Mouse (Mus musculus): ENCODE data around the gene Eed.
"Not testable (repeated sequence)": the region's sequence is repeated elsewhere in the genome, so short reads cannot be mapped to it uniquely, and the experiment has no call there.

Gene Eed

DNA sequence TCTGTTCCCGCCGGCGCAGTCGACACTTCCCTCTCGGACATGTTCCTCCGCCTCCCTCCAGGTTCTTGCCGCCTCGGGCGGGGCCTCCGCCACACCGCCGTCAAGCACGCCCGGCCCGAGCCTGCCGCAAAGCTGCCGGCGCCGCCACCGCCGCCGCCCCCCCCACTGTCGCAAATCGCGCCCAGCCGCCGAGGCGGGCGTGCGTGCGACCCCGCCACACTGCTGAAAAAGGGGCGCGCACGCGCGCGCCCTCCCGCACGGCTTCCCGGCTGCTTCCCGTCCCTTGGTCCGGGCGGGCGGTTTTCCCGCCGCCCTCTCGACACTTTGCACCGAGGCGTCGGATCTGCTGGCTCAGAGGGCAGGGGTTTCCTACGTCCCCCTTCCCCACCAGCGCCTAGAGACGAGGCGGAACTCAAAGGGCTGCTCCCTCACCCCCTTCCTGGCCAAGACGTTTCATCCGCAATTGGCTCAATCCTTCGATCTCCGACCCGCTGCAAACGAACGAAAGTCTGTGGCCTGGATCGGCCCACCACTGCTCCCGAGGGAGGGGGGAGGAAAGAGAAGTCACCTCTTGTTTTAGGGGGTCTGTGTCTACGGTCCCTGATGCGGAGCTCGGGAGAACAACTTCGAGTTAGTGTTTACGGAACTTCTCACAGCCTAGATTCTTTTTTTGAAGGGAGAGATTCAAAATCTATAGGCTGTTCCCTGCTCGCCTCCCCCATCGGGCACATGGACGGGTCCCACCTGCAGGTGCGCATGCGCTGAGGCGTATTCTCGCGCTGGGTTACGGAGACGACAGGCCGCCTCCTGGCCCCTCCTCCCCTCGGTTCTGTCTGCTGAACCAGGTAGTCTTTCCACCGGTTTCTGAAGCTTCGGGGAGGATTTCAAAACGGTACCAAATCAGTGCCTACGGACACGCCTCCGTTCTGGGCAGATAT is at the start of gene Eed:
Gene Eed (minus strand): TSS at position 499 of the 938 bp plus-strand sequence.
- peak; percentile 96 for DNase-seq (ENCODE audit: low spot score)

GRCm38 (mm10) chr7:90029548-90030485 is 49.0 kb upstream of the Eed start:
- peak; percentile 34 for DNase-seq (ENCODE audit: low spot score)

DNA sequence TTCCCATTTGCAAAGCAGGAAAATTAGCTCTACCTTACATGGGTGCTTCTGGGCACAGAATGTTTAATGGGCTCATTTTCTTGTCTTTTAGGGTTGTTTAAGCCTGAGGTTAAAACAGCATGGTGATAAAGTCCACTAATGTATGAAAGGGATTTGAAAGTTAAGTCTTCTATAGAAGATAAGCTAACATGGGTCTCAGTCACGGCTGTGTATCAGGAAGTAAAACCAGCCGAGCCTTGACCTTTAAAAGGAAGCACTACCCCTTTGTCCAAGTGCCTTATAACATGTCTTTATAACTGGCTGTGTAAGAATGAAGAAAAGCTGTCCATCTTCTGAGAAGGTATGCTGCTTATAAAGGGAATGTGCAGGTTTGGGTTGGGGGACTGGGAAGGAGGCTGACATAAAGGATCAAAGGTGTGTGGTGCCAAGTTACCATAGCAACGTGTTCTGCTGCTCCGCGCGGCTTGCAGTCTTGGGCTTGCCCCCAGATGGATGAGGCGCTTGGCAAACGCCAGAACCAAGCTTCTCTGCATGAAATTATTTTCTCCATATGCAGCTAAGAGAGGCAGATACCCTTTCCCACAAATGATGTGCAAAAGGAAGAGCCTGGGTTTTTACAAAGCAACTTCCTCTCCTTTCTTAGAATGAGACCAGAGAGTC is 48.2 kb upstream of the Eed start:
- no peak for DNase-seq (ENCODE audit: low spot score)

GRCm38 (mm10) chr7:90024975-90025374 is 44.2 kb upstream of the Eed start:
- no peak for DNase-seq (ENCODE audit: low spot score)

- no peak for DNase-seq (ENCODE audit: low spot score)
Measured at GRCm38 (mm10) chr7:90022974-90023707, 42.4 kb upstream of the Eed start.

DNA sequence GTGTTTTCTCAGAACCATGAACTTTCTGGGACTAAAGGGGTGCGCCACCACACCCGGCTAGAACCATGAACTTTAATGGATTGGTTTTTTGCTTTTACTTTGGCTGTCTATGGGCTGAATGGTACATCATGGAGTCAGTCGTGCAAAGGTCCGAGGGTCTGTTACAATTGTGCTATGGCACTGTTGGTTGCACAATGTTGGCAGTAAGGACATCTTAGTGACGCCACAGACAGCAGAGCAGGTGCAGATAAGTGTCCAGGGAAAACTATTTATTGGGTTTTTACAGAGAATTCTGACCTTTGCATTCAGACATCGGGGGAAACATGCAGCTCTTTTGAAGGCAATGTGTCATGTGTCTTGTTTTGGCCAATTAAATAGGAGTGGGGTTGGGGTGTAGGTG is 39.5 kb upstream of the Eed start:
- no peak for DNase-seq (ENCODE audit: low spot score)

GRCm38 (mm10) chr7:90019570-90019969 is 38.8 kb upstream of the Eed start:
- DNase-seq (ENCODE audit: low spot score) = no peak

DNA sequence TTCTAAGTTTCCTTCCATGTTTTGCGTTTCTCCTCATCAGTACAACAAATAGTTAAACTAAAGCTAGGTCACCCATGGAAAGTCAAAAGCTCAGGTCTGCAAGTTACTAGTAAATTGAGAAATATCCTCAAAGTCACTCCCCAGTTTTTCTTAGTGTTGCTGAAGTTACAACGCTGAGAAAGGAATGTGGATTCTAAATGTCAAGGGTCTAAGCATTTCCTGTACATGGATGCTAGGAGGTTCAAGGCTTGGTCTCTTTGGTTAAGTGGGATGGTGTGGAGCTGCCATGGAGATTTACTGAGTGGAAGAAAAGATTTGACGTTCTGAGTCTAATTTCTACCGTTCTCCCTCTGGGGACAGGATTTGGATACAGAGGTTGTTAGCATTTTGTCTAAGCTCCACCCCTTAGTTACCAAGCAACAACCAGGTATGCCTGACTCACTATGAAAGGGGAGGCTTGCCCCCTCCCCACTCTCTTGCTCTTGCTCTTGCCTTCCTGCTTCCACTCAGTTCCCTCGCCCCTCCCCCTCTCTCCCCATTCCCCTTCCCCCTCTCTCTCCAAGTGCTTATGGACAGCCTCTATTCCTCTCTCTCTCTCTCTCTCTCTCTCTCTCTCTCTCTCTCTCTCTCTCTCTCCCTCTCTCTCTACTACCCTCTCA is 36.3 kb upstream of the Eed start:
- DNase-seq (ENCODE audit: low spot score) = no peak

DNA sequence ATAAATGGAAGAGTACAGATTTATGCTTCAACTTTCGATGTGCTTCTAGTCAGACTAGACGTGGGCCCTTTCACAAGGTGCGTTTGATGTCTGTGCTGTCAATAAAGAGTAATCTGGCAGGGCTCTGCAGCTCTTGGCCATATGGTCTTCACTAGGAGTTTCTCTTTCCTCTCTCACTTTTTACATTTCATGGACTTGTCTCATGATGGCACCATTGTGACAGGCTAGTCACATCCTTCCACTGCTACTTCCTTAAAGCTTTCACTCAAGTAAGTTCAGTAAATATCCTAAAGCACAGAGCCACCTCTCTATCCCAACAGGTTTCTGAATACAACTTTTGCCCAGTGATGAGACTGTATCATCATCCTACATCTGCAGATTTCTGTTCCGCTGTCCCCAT is 35.7 kb upstream of the Eed start:
- no peak for DNase-seq (ENCODE audit: low spot score)

- no peak for DNase-seq (ENCODE audit: low spot score)
Measured at GRCm38 (mm10) chr7:90006667-90007653, 26.2 kb upstream of the Eed start.

GRCm38 (mm10) chr7:90004781-90005180 is 24.0 kb upstream of the Eed start:
- DNase-seq (ENCODE audit: low spot score) = no peak

GRCm38 (mm10) chr7:90002375-90002774 is 21.6 kb upstream of the Eed start:
- DNase-seq (ENCODE audit: low spot score) = no peak

DNA sequence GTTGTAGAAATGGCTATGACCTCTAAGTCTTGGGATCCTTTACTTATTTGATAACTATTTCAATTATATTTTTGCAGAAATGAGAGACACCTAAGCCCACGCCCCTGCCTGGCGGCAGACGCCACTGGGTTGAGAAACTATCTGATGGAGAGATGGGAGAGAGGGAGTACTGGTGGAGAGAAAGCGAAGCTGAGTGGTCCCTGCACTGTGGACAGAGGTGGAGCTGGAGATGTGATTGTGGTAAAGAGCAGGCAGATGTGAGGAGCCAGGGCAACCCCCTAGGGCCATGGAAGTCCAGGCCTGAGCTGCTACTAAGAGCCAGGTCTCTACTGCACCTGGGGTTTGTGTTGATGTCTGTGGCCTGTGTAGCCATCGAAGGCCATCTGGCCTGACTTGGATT is 18.7 kb upstream of the Eed start:
- no peak for DNase-seq (ENCODE audit: low spot score)

DNA sequence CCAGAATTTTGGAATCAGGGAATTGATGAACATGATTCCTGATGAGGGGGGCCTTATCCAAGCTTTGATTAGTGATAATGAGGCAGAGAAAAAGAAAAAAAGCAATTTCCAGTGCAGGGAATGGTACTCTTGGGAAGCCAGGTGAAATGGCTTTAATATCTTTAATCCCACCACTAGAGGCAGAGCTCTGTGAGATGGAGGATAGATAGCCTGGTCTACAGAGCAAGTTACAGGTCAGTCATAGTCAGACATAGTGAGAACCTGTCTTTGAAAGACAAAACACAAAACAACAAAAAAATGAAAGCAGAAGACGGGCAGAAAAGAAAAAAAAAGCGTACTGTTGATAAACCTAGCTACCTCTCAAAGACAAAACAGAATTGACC is 17.8 kb upstream of the Eed start:
- no peak for DNase-seq (ENCODE audit: low spot score)

GRCm38 (mm10) chr7:89998006-89998623 is 17.3 kb upstream of the Eed start:
- DNase-seq (ENCODE audit: low spot score) = no peak

- DNase-seq (ENCODE audit: low spot score) = not testable (repeated sequence)
Measured at GRCm38 (mm10) chr7:89997526-89997925, 16.7 kb upstream of the Eed start.

- DNase-seq (ENCODE audit: low spot score) = no peak
Measured at GRCm38 (mm10) chr7:89993091-89993490, 12.3 kb upstream of the Eed start.

- DNase-seq (ENCODE audit: low spot score) = no peak
Measured at GRCm38 (mm10) chr7:89984421-89984820, 3.6 kb upstream of the Eed start.

GRCm38 (mm10) chr7:89983441-89983840 is 2.7 kb upstream of the Eed start:
- no peak for DNase-seq (ENCODE audit: low spot score)

Data from testis, postnatal 14 days (tissue).